Mouse (Mus musculus) bone marrow macrophage, adult 2 months (primary cell): ENCODE data around the gene Rnf208. TPM values are rescaled to one million over a fixed set of nuclear protein-coding genes. Genes with fewer than 3 reads are reported as not detected.

Experiments used
- H3K27ac ChIP-seq: 2 replicates; pipeline ENCODE4 v1.5.1; 2012; ENCODE audit warnings: low read depth, low read length; ENCODE audit not compliant: insufficient read depth
- H3K4me1 ChIP-seq: 2 replicates; pipeline ENCODE4 v1.6.1; 2012; ENCODE audit warnings: low read length; ENCODE audit not compliant: control insufficient read depth, insufficient read depth
- H3K4me3 ChIP-seq: 2 replicates; pipeline ENCODE4 v1.5.1; 2012; ENCODE audit warnings: mild to moderate bottlenecking, low read length, moderate library complexity; ENCODE audit not compliant: insufficient read depth
- CTCF ChIP-seq: IDR thresholded peaks from 2 replicates; pipeline ENCODE4 v1.5.1; 2012; ENCODE audit warnings: low read depth, mild to moderate bottlenecking, low read length, moderate library complexity
- POLR2A ChIP-seq: IDR thresholded peaks from 2 replicates; pipeline ENCODE4 v1.6.1; 2012; ENCODE audit warnings: mild to moderate bottlenecking, low read depth, low read length, borderline replicate concordance
- polyA plus RNA-seq: library from polyadenylated mRNA; stranded (reverse); fragments of >200 nt; gene quantifications from 2 replicates; pipeline ENCODE4 v1.2.4, GENCODE M21; 2012; ENCODE audit not compliant: missing spikeins, insufficient read depth, insufficient read length

Rnf208 gene
- polyA plus RNA-seq, 1 experiment: 0.66 TPM

- peak within 1 kb of the TSS; percentile 93 for H3K27ac ChIP-seq
- H3K4me3 ChIP-seq: peak within 1 kb of the TSS; percentile 82
- peaks cover 13% of the 10 kb centered on the region for H3K4me1 ChIP-seq
- peak; percentile 94; the same call in 1 of the 2 replicates for TF ChIP-seq POLR2A
- TF ChIP-seq CTCF: no peak
Observed at GRCm38 (mm10) chr2:25224492-25224765, 17.6 kb upstream of the Rnf208 start, which contains the start of gene Tubb4b. Gene Tubb4b, minus strand, starts transcription at chr2:25224702.

DNA sequence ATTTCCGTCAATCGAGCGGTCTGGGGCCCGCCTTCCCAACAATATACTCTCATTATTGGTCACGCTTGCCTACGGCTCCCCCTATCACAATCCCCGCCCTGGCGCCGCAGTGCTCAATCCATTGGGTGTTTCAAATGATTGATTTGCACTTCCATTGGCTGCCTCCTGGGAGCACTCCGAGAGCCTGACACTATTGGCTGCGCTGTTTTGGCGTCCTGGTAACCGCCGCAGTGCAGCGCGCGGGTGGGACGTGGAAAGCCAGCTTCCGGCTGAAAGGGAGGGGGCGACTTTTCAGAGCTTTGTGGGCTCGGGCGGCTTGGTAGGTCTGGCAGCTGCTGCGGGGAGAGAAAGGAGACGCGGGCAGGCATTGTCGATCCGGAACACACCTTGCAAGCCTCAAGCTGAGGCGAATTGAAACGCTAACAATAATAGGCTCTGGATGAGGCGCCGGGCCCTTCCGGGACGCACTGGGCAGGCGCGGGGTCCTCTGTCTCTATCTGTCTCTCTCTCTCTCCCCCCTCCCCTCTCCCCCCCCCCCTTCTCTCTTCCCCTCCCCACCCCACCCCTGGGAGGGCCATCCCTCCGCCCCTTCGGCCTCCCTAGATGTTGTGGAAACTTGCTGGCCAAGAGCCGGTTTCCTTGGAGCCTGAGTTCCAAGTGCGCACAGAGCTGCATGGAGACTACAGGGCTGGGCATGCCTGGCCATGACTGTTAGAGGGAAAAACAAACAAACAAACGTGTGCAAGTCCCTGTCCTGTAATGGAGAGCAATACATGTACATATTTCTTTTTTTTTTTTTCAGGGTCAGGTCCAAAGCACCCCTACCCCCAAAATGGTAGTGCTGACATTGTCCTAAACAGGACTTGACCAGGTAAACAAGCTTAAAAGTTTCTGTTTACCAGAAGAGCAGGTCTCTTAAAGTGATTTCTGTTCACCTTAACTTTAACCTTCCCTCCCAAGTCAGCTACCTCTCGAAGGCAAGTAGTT lies 17.0 kb upstream of the Rnf208 start:
- TF ChIP-seq POLR2A: no peak
- H3K4me1 ChIP-seq: peaks cover 13% of the 10 kb centered on the region
- peak overlapping the region; percentile 75 for H3K4me3 ChIP-seq

GRCm38 (mm10) chr2:25225811-25226379 lies 16.2 kb upstream of the Rnf208 start:
- Histone ChIP-seq H3K4me3 (peak overlapping the region; percentile 57), H3K4me1 (peaks cover 13% of the 10 kb centered on the region), H3K27ac (peak overlapping the region; percentile 69)
- no peak for TF ChIP-seq CTCF
- no peak for TF ChIP-seq POLR2A

More for the DNA sequence above, 17.0 kb upstream of the Rnf208 start:
- peak overlapping the region; percentile 93 for H3K27ac ChIP-seq

GRCm38 (mm10) chr2:25226864-25227263 lies 15.2 kb upstream of the Rnf208 start:
- Histone ChIP-seq H3K27ac (no peak overlapping the region), H3K4me1 (peaks cover 13% of the 10 kb centered on the region), H3K4me3 (no peak overlapping the region)
- TF ChIP-seq CTCF: no peak
- no peak for TF ChIP-seq POLR2A

DNA sequence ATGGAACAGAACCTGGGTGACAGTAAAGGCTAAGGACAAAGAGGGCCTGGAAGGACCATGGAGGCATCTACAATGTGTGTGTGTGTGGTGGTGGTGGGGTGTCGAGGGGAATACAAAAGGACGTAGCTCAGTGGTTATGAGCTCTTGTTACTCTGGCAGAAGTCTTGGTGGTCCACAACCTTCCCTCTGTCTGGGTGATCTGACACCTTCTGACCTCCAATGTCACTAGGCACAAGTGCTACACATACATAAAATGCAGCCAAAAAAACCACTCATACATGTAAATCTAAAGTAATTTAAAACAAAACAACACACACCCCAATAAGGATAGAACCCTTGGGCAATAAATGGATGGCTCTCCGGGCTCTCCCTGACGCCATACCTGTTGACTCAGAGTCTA lies 14.6 kb upstream of the Rnf208 start:
- Histone ChIP-seq H3K27ac (no peak overlapping the region), H3K4me3 (no peak overlapping the region), H3K4me1 (peaks cover 13% of the 10 kb centered on the region)
- TF ChIP-seq POLR2A (no peak), CTCF (no peak)

DNA sequence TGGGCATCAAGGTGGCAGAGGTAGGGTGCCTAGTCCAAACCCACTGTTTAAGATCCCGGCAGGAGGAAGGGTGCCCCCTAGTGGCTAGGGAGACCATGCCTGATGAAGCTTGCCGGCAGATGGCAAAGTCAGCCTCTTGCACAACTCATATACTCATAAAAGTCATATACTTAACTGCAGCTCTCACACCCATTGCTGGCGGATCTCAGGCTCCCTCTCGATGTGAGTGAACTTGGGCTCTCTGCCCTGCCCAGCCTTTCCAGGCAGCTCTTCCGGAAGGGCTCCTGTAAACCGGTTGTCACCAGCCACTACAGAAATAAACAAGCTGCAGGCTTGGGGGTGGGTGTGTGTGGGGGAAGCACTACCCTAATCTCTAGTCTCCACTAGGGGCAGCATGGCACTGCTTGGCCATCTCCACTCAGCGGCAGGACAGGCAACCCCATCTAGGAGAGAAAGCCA lies 13.6 kb upstream of the Rnf208 start:
- TF ChIP-seq POLR2A: no peak
- peak; percentile 83 for TF ChIP-seq CTCF
- H3K4me3 ChIP-seq: peak overlapping the region; percentile 45
- H3K27ac ChIP-seq: peak overlapping the region; percentile 49
- peaks cover 9% of the 10 kb centered on the region for H3K4me1 ChIP-seq

DNA sequence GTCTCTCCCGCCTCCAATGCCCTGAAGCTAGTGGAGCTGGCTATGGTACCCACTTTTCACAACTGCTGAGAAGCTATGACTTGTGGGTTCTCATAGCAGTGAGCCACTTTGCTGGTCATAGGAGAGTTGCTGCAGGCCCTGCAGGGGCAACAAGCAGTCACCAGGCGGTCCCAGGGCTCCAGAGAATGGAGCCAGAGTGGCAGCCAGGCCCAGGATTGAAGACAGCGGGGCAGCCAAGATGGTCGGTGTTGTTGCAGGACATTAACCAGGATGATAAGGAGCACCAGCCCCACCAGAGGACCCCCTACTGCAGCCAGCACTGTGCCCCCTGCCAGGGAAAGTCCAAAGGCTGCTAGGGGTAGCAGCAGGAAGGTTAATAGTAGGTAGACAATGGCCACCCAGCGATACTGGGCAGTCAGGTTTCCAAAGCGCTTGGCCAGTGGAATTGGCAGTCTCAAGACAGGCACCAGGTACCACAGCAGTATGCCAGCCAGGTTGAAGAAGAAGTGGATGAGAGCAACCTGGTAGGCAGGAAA lies 13.0 kb upstream of the Rnf208 start:
- no peak overlapping the region for H3K27ac ChIP-seq
- TF ChIP-seq POLR2A: no peak
- no peak for TF ChIP-seq CTCF
- peaks cover 9% of the 10 kb centered on the region for H3K4me1 ChIP-seq
- H3K4me3 ChIP-seq: no peak overlapping the region

- H3K27ac ChIP-seq: no peak overlapping the region
- TF ChIP-seq POLR2A (no peak), CTCF (no peak)
- H3K4me1 ChIP-seq: peaks cover 9% of the 10 kb centered on the region
- no peak overlapping the region for H3K4me3 ChIP-seq
Observed at GRCm38 (mm10) chr2:25229582-25229981, 12.5 kb upstream of the Rnf208 start.

- H3K4me1 ChIP-seq: peaks cover 7% of the 10 kb centered on the region
- H3K27ac ChIP-seq: no peak overlapping the region
- no peak overlapping the region for H3K4me3 ChIP-seq
- TF ChIP-seq POLR2A (no peak), CTCF (no peak)
Observed at GRCm38 (mm10) chr2:25230581-25230980, 11.5 kb upstream of the Rnf208 start.

GRCm38 (mm10) chr2:25231038-25231437 lies 11.0 kb upstream of the Rnf208 start:
- H3K4me1 ChIP-seq: peaks cover 3% of the 10 kb centered on the region
- no peak overlapping the region for H3K4me3 ChIP-seq
- no peak overlapping the region for H3K27ac ChIP-seq
- TF ChIP-seq POLR2A (no peak), CTCF (no peak)
